Mouse (Mus musculus) cerebellum, postnatal 36 days (tissue): ENCODE measurements around the gene Atad5.
"Not testable (repeated sequence)": the region's sequence is repeated elsewhere in the genome, so short reads cannot be mapped to it uniquely, and the experiment has no call there.

Experiments used
- DNase-seq, 2 experiments: peaks; one replicate each; pipeline ENCODE4 v3.0.0; 2021 to 2022; ENCODE audit warnings: mixed read lengths in 2 of 2

Gene Atad5

GRCm38 (mm10) chr11:80088917-80089816 is at the start of gene Atad5:
Atad5 (plus strand) TSS chr11:80089400.
- peak; percentile 92 to 93 for DNase-seq

DNA sequence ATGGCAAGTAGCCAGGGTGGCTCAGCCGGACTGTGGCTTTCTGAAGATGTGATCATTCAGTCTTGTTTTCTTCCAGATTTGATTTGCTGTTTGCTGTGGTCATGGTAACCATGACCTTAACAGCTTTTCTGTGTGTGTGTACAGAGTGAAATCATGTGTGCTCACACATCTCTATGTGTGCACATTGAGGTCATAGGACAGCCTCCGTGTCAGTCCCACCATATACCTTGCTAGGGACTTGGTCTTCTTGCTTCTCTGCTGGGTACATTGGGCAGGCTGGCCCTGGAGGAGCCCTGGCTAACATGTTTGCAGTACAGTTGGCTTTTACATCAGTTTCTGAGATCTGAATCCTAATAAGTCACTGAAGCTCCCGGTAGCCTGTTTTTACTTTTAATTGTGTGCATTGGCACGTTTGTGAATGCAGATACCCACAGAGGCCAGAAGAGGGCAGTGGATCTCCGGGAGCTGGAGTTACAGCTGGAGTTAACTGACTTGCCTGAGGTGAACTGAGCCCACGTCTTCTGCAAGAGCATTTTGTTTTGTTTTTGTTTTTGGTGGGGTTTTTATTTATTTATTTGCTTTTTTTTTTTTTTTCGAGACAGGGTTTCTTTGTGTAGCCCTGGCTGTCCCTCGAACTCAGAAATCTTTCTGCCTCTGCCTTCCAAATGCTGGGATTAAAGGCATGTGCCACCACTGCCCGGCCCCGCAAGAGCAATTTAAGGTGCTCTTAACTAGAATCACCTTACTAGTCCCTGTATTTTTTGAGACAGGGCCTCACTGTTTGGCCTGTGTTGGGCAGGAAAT is 46.4 kb upstream of the Atad5 start:
- peak in 1 of 2 experiments; percentile 27 for DNase-seq

- no peak for DNase-seq
These were observed 45.8 kb upstream of the Atad5 start for GRCm38 (mm10) chr11:80043419-80043817.

DNA sequence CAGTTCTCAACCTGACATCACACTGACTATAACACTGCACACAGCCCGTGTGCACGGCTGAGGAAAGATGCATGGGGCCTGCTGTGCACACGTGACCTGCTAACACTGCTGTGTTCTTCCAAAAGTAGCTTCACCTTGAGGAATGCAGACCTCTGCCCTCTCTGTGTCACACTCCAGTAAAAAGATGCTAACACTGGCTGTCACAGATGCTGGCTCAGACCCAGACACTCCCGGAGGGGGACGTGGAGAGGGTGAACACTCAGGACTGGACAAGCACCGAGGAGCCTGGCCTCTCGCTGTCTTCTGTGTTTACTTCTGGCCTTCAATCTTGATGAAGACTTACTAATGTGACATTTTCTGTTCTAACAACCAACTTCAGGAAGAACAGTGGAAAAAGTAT is 42.3 kb upstream of the Atad5 start:
- DNase-seq = no peak

GRCm38 (mm10) chr11:80050088-80050487 is 39.1 kb upstream of the Atad5 start:
- DNase-seq = no peak

- no peak for DNase-seq
These were observed 36.7 kb upstream of the Atad5 start for GRCm38 (mm10) chr11:80052456-80052855.

GRCm38 (mm10) chr11:80053171-80053570 is 36.0 kb upstream of the Atad5 start:
- no peak for DNase-seq

DNA sequence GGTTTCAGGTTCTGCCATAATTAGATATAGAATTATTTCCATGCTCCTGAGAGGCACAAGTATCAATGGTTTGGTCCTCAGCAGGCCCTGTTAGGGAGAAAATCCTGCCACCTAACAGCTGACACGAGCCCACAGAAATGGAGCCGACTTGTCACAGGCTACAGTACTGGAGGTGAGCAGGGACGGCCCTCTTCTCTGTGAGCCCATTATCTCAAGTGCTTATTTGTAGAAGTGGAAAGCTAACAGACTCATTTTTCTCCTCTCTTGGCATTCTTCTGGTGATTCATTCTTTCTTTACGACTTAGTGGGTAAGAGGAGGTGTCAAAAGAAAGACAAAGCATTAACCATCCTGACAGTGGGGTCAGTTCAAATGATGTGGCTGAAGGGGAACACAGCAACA is 34.5 kb upstream of the Atad5 start:
- DNase-seq = no peak

DNA sequence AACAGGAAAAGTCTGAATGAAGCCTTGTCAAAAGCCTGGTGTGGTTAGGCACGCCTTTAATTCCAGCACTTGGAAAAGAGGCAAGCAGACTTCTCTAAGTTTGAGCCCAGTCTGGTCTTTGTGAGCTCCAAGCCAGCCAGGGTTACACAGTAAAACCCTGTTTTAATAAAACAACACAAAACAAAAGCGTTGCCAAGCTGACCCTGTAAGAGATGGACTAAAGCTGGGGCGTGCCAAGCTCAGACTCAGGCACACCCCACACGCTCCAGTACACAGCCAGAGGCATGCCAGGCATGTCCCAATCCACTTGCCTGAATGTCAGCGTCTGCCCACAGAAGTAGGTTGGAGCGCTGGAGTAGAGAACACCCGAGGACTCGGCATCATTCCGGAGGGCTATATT is 33.1 kb upstream of the Atad5 start:
- DNase-seq = no peak

DNA sequence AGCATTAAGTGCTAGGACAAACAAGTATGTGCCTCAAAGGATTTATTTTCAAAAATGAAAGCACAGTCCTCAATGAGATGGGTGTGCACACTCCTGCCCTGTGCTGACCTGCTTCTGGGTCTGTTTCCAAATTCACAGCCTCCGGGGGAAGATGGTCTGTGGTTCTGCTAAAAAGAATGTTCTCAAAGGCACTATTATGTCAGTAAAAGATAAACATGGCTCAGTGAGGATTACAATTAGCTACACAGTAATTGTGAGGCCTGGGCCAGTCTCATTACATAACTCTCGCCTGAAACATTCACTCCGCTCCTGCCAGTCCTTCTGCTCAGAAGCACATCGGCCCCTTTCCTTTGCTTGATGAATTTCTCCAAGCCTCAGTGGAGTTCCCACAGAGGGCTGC is 27.0 kb upstream of the Atad5 start:
- DNase-seq = no peak

GRCm38 (mm10) chr11:80066373-80066772 is 22.8 kb upstream of the Atad5 start:
- DNase-seq = not testable (repeated sequence)

DNA sequence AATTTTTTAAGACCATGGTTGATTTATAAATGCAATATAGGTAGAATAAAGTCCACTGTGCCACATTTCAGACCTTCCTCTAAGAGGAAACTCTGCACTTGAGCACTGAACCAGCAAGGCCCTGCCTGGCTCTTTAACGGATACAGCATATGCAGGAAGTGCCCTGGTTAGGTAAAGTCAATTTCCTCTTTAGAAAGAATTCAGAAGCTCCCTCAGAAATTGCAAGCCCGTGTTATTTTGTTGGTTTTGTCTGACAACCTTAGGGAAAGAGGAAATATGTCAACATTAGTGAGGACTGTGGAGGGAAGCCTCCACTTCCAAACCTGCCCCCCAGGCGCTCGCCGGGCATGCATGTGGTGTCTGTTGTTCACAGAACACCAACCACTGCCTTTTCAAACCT is 21.6 kb upstream of the Atad5 start:
- no peak for DNase-seq

GRCm38 (mm10) chr11:80069815-80070214 is 19.4 kb upstream of the Atad5 start:
- DNase-seq = no peak

GRCm38 (mm10) chr11:80071039-80071438 is 18.2 kb upstream of the Atad5 start:
- no peak for DNase-seq

- DNase-seq = no peak
These were observed 16.8 kb upstream of the Atad5 start for GRCm38 (mm10) chr11:80072365-80072764.

GRCm38 (mm10) chr11:80075608-80076277 is 13.5 kb upstream of the Atad5 start:
- no peak for DNase-seq

DNA sequence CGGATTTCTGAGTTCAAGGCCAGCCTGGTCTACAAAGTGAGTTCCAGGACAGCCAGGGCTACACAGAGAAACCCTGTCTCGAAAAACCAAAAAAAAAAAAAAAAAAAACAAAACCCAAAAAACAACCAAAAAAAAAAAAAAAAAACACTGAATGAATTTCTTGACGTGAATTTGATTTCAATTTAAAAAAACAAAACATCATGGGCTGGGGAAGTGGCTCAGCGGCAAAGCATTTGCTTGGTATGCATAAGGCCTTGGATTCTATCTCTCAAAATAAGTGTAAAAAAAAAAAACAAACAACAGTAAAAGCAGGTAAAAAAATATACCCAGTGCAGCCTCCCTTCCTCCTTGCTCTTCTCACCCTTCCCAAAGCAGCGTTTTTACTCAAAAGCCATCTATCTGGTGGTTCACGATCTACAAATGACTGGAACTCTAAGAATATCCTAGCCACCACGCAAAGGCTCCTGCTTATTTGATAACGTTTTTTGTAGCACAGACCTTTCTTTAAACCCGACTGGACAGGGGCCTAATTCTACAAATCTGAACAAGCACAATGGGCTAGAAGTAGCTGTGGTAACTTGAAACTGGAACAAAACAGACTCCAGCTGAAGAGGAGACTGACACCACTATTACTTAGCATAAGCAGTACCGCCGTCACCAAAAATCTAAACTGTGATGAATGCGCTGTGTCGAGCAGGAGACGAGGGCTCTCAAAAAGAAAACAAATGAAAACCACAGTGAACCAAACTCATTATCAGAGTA is 11.2 kb upstream of the Atad5 start:
- no peak for DNase-seq

- no peak for DNase-seq
These were observed 10.4 kb upstream of the Atad5 start for GRCm38 (mm10) chr11:80078831-80079230.

DNA sequence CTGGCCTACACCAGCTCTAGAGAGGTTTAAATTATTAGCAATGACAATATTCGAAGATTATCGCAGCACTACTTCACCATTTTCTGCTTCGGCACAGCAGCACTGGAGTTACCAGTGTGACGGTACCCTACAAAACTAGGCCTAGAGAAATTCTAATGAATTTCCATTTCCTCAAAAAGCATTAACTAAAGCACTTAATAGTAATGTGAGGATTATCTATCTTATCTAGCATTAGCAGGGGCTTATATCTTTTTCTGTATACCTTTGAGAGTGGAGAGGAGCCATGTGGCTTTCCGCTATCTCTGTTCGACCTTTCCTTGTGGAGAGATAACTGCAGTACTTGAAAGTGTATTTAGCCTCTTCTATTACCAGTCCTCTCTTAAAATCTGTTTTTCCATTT is 9.4 kb upstream of the Atad5 start:
- no peak for DNase-seq

- DNase-seq = peak in 1 of 2 experiments; percentile 36
These were observed 8.8 kb upstream of the Atad5 start for GRCm38 (mm10) chr11:80080381-80080825.

- DNase-seq = peak; percentile 90 to 94
These were observed 8.1 kb upstream of the Atad5 start, which contains the start of gene Crlf3 for GRCm38 (mm10) chr11:80080826-80081728. Crlf3 (minus strand) TSS chr11:80080991.
